Mouse (Mus musculus): ENCODE data around the gene Fam219a. TPM values are rescaled to one million over a fixed set of nuclear protein-coding genes. Genes with fewer than 3 reads are reported as not detected.

Gene Fam219a
- polyA plus RNA-seq, 1 experiment from 2014 or later: 1.0 TPM

DNA sequence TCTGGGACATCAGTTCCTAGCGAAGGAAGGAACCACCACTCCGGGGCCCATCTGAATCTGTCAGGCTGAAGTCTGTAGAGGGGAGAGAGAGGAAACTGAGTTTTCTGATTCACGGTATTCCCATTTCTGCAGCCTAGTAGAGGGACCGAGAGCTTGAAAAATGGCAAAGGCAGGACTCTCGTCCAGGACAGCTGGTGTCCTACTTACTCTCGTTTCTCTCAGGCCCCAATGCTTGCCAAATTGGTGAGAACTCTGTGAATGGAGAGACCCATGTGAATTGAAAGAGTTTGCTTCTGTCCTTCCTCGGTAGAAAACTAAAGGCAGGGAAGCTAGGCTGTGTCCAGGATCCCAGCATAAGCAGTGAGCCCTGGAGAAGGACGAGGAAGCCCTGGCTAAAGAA is 69.7 kb downstream of the Fam219a start:
- no peak for DNase-seq
- H3K9me3 ChIP-seq (ENCODE audit: low read length): no peaks in the 10 kb centered on the region
- TF ChIP-seq CTCF (IDR thresholded peaks at IDR 0.05; ENCODE audit: low read depth) (no peak), EP300 (IDR thresholded peaks at IDR 0.05; ENCODE audit: low read depth) (no peak)
- H3K4me2 ChIP-seq (ENCODE audit: low read depth, low read length): no peak overlapping the region
- no peaks in the 10 kb centered on the region for H3K36me3 ChIP-seq (replicated peaks; ENCODE audit: insufficient read depth, low read length)
- H3K4me3 ChIP-seq (ENCODE audit: low read depth, low read length): no peak overlapping the region
- no peak overlapping the region for H3K9ac ChIP-seq (replicated peaks)
- H3K27ac ChIP-seq (ENCODE audit: low read depth): no peak overlapping the region
- peaks cover 56% of the 10 kb centered on the region for H3K27me3 ChIP-seq (ENCODE audit: insufficient read depth, low read length)
- H3K4me1 ChIP-seq (ENCODE audit: insufficient read depth): peaks cover 33% of the 10 kb centered on the region
- no peak for ATAC-seq
- 63% methylated on average over 8 of the region's 8 CpGs for WGBS (ENCODE audit: insufficient replicate concordance)

DNA sequence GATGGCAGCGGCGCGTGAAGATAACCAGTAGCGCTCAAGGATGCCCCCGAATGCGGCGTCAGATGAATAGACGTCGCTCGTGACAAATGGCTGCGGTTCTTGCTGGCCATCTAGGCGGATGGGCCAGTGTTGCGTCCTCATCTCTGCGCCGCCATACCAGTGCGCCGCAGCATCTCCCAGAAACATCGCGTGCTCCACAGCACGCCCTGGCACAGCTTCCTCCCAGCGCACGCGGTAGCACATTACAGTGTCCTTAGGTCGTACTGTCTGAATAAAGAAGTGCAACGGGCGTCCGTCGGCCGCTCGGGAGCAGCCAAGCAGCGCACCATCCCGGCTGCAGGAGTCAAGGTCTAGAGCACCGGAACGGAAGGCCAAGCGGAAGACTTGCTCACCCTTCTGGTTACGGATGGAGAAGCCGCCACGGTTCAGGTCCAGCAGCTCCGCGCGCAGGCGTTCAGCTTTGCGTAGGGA is 70.4 kb downstream of the Fam219a start:
- no peak for DNase-seq
- Histone ChIP-seq H3K9ac (replicated peaks) (no peak overlapping the region), H3K4me2 (ENCODE audit: low read depth, low read length) (no peak overlapping the region; the same call in 1 of the 2 replicates), H3K4me1 (ENCODE audit: insufficient read depth) (peaks cover 33% of the 10 kb centered on the region), H3K4me3 (ENCODE audit: low read depth, low read length) (no peak overlapping the region), H3K27me3 (ENCODE audit: insufficient read depth, low read length) (peaks cover 56% of the 10 kb centered on the region), H3K36me3 (replicated peaks; ENCODE audit: insufficient read depth, low read length) (no peaks in the 10 kb centered on the region), H3K27ac (ENCODE audit: low read depth) (no peak overlapping the region), H3K9me3 (ENCODE audit: low read length) (no peaks in the 10 kb centered on the region)
- WGBS (ENCODE audit: insufficient replicate concordance): 11% methylated on average over 43 of the region's 43 CpGs
- no peak for ATAC-seq
- TF ChIP-seq CTCF (IDR thresholded peaks at IDR 0.05; ENCODE audit: low read depth) (no peak), EP300 (IDR thresholded peaks at IDR 0.05; ENCODE audit: low read depth) (no peak)

DNA sequence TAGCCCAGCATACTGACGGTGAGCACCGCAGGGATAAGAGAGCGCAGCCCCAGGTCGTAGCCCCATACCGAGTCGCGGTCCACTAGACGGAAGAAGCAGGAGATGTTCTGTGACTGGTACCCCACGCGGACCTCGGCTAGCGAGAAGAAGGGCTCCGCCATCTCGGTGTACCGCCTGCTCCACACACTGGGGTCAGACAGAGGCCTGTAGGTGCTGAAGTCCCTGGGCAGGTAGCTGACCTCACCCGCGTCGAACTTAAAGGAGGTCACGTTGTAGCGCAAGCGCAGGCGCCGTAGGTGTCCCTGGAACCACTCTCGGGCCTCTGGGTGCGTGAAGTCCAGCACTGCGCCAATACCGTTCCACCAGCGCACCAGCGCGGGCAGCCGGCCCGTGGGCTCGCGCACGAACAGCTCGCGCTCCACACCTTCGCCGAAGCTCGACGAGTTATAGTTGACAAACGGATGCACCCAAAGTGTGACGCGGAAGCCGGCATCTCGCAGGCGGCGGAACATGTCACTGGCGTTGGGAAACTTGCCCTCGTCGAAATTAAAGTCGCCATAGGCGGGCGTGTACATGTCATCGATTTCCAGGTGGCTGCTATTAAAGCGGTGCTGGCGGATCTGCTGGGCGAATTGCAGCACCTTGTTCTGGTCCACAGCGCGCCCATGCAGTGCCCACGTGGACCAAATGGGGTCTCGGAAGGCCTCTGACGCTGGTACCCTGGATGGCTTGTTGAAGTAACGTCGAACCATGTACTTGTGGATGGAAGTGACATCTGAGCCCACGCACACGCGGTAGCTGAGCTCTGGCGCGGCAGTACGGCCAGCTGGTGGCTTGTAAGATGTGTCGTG is 71.1 kb downstream of the Fam219a start:
- Histone ChIP-seq H3K4me2 (ENCODE audit: low read depth, low read length) (peak overlapping the region; percentile 42), H3K4me1 (ENCODE audit: insufficient read depth) (peaks cover 36% of the 10 kb centered on the region), H3K4me3 (ENCODE audit: low read depth, low read length) (peak overlapping the region; percentile 22), H3K36me3 (replicated peaks; ENCODE audit: insufficient read depth, low read length) (no peaks in the 10 kb centered on the region), H3K9ac (replicated peaks) (no peak overlapping the region), H3K27me3 (ENCODE audit: insufficient read depth, low read length) (peaks cover 56% of the 10 kb centered on the region), H3K9me3 (ENCODE audit: low read length) (no peaks in the 10 kb centered on the region), H3K27ac (ENCODE audit: low read depth) (no peak overlapping the region)
- DNase-seq (peak; percentile 54), ATAC-seq (peak; percentile 29)
- WGBS (ENCODE audit: insufficient replicate concordance): 8% methylated on average over 71 of the region's 72 CpGs
- no peak for TF ChIP-seq CTCF (IDR thresholded peaks at IDR 0.05; ENCODE audit: low read depth)
- TF ChIP-seq EP300 (IDR thresholded peaks at IDR 0.05; ENCODE audit: low read depth): no peak

DNA sequence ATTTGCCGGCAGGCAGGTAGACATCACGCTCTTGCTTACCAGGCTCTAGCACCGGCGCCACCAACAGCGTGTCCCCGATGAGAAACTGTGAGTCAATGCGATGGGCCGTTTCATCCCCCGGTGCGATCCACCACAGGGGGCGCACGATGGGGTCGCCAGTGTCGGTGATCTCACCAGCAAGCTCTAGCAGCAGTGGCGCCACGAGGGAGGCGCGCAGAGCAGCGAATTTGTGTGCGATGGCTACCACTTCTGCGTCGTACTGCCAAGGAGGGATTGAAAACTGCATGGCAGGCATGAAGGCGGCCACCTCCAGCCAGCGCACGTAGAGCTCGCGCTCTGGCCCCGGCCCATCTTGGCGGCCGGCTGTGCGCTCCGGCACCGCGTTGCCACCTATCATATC is 71.8 kb downstream of the Fam219a start:
- H3K27ac ChIP-seq (ENCODE audit: low read depth): no peak overlapping the region
- no peaks in the 10 kb centered on the region for H3K36me3 ChIP-seq (replicated peaks; ENCODE audit: insufficient read depth, low read length)
- H3K4me3 ChIP-seq (ENCODE audit: low read depth, low read length): peak overlapping the region; percentile 22; the same call in 1 of the 2 replicates
- no peaks in the 10 kb centered on the region for H3K9me3 ChIP-seq (ENCODE audit: low read length)
- WGBS (ENCODE audit: insufficient replicate concordance): 6% methylated on average over 34 of the region's 34 CpGs
- TF ChIP-seq EP300 (IDR thresholded peaks at IDR 0.05; ENCODE audit: low read depth) (no peak), CTCF (IDR thresholded peaks at IDR 0.05; ENCODE audit: low read depth) (peak; percentile 50)
- H3K4me1 ChIP-seq (ENCODE audit: insufficient read depth): peaks cover 36% of the 10 kb centered on the region
- ATAC-seq (no peak), DNase-seq (peak; percentile 52)
- peaks cover 56% of the 10 kb centered on the region for H3K27me3 ChIP-seq (ENCODE audit: insufficient read depth, low read length)
- H3K4me2 ChIP-seq (ENCODE audit: low read depth, low read length): peak overlapping the region; percentile 42; the same call in 1 of the 2 replicates
- no peak overlapping the region for H3K9ac ChIP-seq (replicated peaks)

DNA sequence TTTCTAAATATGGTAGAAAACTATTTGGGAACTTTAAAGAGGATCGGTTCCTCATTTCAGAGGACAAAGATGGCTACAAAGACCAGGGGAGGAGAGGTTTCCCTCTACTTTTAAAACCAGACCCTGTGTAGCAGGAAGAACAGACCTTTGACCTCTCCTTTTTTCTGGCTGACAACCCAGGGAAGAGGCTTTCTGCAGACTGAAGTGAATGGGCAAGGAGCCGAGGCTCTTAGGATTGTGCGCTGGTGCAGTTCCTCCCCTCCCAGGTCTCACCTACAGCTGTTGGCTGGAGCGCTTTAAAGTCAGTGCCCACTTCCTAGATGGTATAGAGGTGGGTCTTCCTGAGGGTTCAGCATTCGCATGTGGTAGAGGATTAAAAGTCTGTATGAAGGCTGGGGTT is 72.3 kb downstream of the Fam219a start:
- Histone ChIP-seq H3K9me3 (ENCODE audit: low read length) (no peaks in the 10 kb centered on the region), H3K36me3 (replicated peaks; ENCODE audit: insufficient read depth, low read length) (no peaks in the 10 kb centered on the region), H3K4me1 (ENCODE audit: insufficient read depth) (peaks cover 31% of the 10 kb centered on the region), H3K27me3 (ENCODE audit: insufficient read depth, low read length) (peaks cover 51% of the 10 kb centered on the region), H3K9ac (replicated peaks) (no peak overlapping the region), H3K4me3 (ENCODE audit: low read depth, low read length) (no peak overlapping the region), H3K4me2 (ENCODE audit: low read depth, low read length) (no peak overlapping the region), H3K27ac (ENCODE audit: low read depth) (no peak overlapping the region)
- TF ChIP-seq EP300 (IDR thresholded peaks at IDR 0.05; ENCODE audit: low read depth): no peak
- 52% methylated on average over 5 of the region's 5 CpGs for WGBS (ENCODE audit: insufficient replicate concordance)
- no peak for DNase-seq
- ATAC-seq: no peak

DNA sequence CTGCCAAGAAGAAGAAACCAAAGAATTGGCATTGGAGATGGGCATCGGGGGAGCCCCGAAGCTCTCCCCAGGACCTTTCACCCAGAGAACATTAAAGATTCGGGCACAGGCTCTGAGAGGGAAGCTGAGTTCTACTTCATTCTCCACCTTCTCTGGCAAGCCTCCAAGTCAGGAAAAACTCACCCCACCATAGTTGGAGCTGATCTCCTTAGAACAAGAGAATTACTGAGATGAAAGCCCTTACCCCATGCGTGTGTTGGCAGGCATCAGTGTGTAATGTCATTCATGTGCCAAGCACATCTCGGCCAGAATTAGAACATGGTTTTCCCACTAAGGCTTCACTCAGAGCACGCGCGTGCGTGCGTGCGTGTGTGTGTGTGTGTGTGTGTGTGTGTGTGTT is 73.5 kb downstream of the Fam219a start:
- no peak overlapping the region for H3K27ac ChIP-seq (ENCODE audit: low read depth)
- WGBS (ENCODE audit: insufficient replicate concordance): 77% methylated on average over 11 of the region's 11 CpGs
- H3K9me3 ChIP-seq (ENCODE audit: low read length): no peaks in the 10 kb centered on the region
- no peak for DNase-seq
- peaks cover 45% of the 10 kb centered on the region for H3K27me3 ChIP-seq (ENCODE audit: insufficient read depth, low read length)
- H3K4me2 ChIP-seq (ENCODE audit: low read depth, low read length): no peak overlapping the region
- no peak overlapping the region for H3K9ac ChIP-seq (replicated peaks)
- peaks cover 24% of the 10 kb centered on the region for H3K4me1 ChIP-seq (ENCODE audit: insufficient read depth)
- H3K4me3 ChIP-seq (ENCODE audit: low read depth, low read length): no peak overlapping the region
- no peak for ATAC-seq
- no peaks in the 10 kb centered on the region for H3K36me3 ChIP-seq (replicated peaks; ENCODE audit: insufficient read depth, low read length)
- no peak for TF ChIP-seq EP300 (IDR thresholded peaks at IDR 0.05; ENCODE audit: low read depth)
- no peak for TF ChIP-seq CTCF (IDR thresholded peaks at IDR 0.05; ENCODE audit: low read depth)

All from liver, postnatal 0 days (tissue).